Mouse (Mus musculus) liver, adult 2 months (tissue): ENCODE measurements around the gene Ctsg.

Experiments
- CTCF ChIP-seq: fragments of 200-500 bp; IDR thresholded peaks from 2 replicates; pipeline ENCODE4 v1.5.1; 2011; ENCODE audit warnings: low read depth, low read length, control low read depth
- POLR2A ChIP-seq: fragments of 200-500 bp; IDR thresholded peaks from 2 replicates; pipeline ENCODE4 v1.6.1; 2011; ENCODE audit warnings: low read length, control low read depth; ENCODE audit not compliant: insufficient read depth; ENCODE audit errors: extremely low read depth

DNA sequence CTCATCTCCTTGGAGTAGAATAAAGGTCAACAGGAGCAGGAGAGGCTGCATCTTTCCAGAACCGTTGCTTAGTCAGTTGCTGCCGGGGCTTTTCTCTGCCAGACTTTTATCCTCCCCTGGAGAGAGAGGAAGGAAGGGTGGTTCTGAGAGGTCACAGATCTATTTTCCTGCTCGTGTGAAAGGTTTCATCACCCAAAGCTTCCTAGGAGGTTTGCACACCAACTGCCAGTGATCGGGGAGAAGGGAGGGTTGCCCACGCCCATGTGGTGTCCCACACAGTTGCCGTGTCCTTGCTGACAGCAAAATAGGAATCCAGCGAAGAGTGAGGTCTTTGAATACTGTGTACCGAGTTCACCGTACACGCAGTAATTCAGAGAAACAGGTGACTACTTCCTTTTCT, at the start of gene Ctsg:
- TF ChIP-seq CTCF (no peak), POLR2A (no peak)
